Mouse (Mus musculus): ENCODE results near the gene 1600002K03Rik.
"Not testable (repeated sequence)": the region's sequence is repeated elsewhere in the genome, so short reads cannot be mapped to it uniquely, and the experiment has no call there.

The 1600002K03Rik gene

GRCm38 (mm10) chr10:80193976-80194375, 21.2 kb downstream of the 1600002K03Rik start:
- DNase-seq: no peak

- no peak for DNase-seq
Measured at GRCm38 (mm10) chr10:80194441-80194840, 21.7 kb downstream of the 1600002K03Rik start.

- no peak for DNase-seq
Measured at GRCm38 (mm10) chr10:80196167-80196566, 23.4 kb downstream of the 1600002K03Rik start.

- no peak for DNase-seq
Measured at GRCm38 (mm10) chr10:80196778-80197581, 24.2 kb downstream of the 1600002K03Rik start.

GRCm38 (mm10) chr10:80199440-80200008, 26.8 kb downstream of the 1600002K03Rik start:
- DNase-seq: peak; percentile 79

- no peak for DNase-seq
Measured at GRCm38 (mm10) chr10:80200485-80200884, 27.7 kb downstream of the 1600002K03Rik start.

- DNase-seq: no peak
Measured at GRCm38 (mm10) chr10:80204055-80204454, 31.3 kb downstream of the 1600002K03Rik start.

- DNase-seq: no peak
Measured at GRCm38 (mm10) chr10:80207201-80207600, 34.5 kb downstream of the 1600002K03Rik start.

- DNase-seq: no peak
Measured at GRCm38 (mm10) chr10:80207676-80208075, 34.9 kb downstream of the 1600002K03Rik start.

- no peak for DNase-seq
Measured at GRCm38 (mm10) chr10:80208248-80208647, 35.5 kb downstream of the 1600002K03Rik start.

- no peak for DNase-seq
Measured at GRCm38 (mm10) chr10:80208841-80209371, 36.2 kb downstream of the 1600002K03Rik start.

- DNase-seq: not testable (repeated sequence)
Measured at GRCm38 (mm10) chr10:80211547-80212103, 38.9 kb downstream of the 1600002K03Rik start.

GRCm38 (mm10) chr10:80215048-80215772, 42.5 kb downstream of the 1600002K03Rik start:
- DNase-seq: no peak

GRCm38 (mm10) chr10:80220676-80221075, 47.9 kb downstream of the 1600002K03Rik start:
- DNase-seq: no peak

- DNase-seq: not testable (repeated sequence)
Measured at GRCm38 (mm10) chr10:80223137-80223536, 50.4 kb downstream of the 1600002K03Rik start.
